Mouse (Mus musculus) heart, adult 2 months (tissue): ENCODE data around the gene Gigyf2.

Experiments
- CTCF ChIP-seq: fragments of 200-600 bp; IDR thresholded peaks from 2 replicates; pipeline ENCODE4 v1.8.1; 2022; ENCODE audit warnings: antibody characterized with exemption, mild to moderate bottlenecking, moderate library complexity
- POLR2A ChIP-seq: fragments of 200-500 bp; IDR thresholded peaks from 2 replicates; pipeline ENCODE4 v1.6.1; 2011; ENCODE audit warnings: mild to moderate bottlenecking, low read depth, low read length, control low read depth; ENCODE audit not compliant: insufficient read depth

- TF ChIP-seq POLR2A = no peak
- TF ChIP-seq CTCF = no peak
Observed at GRCm38 (mm10) chr1:87280281-87280680, 46.5 kb upstream of the Gigyf2 start.
